Mouse (Mus musculus) CH12.LX (cell line): ENCODE results near the gene Gm21188. TPM values are rescaled to one million over a fixed set of nuclear protein-coding genes. Genes with fewer than 3 reads are reported as not detected.
"Not testable (repeated sequence)": the region's sequence is repeated elsewhere in the genome, so short reads cannot be mapped to it uniquely, and the experiment has no call there.

ENCODE experiments used
- DNase-seq: peaks from one replicate; pipeline ENCODE4 v3.0.0-alpha.2; 2013; ENCODE audit errors: extremely low read depth
- H3K27ac ChIP-seq: 2 replicates; pipeline ENCODE4 v1.5.1; 2012; ENCODE audit warnings: low read depth, mild to moderate bottlenecking, control low read depth, moderate library complexity; ENCODE audit not compliant: insufficient read depth
- H3K27me3 ChIP-seq: replicated peaks from 2 replicates; pipeline ENCODE3; 2012; ENCODE audit warnings: inconsistent platforms
- H3K36me3 ChIP-seq, 2 experiments: replicated peaks in 1 of 2; 2 replicates each; pipeline versions ENCODE3 to v1.6.1; 2012; ENCODE audit warnings: inconsistent platforms in 1 of 2, low read length in 1 of 2, mild to moderate bottlenecking in 1 of 2, mixed read lengths in 1 of 2, moderate library complexity in 1 of 2; ENCODE audit not compliant: control insufficient read depth in 1 of 2, insufficient read depth in 1 of 2
- H3K4me1 ChIP-seq, 2 experiments: 2 replicates each; pipeline ENCODE4 v1.6.1; 2012; ENCODE audit warnings: inconsistent platforms in 1 of 2, moderate library complexity in 1 of 2; ENCODE audit not compliant: insufficient read depth in 2 of 2, control insufficient read depth in 1 of 2
- H3K4me2 ChIP-seq: 2 replicates; pipeline ENCODE4 v1.6.1; 2012; ENCODE audit warnings: low read depth, mild to moderate bottlenecking, control low read depth; ENCODE audit not compliant: poor library complexity, insufficient read depth, severe bottlenecking
- H3K4me3 ChIP-seq, 3 experiments: fragments of 150-350 bp in 1 of 3; sonication (generic) in 1 of 3; replicated peaks in 1 of 3; 2 replicates each; pipeline versions ENCODE3 to v1.5.1; 2011 to 2012; ENCODE audit warnings: low read depth in 2 of 3, low read length in 2 of 3, mild to moderate bottlenecking in 2 of 3, moderate library complexity in 2 of 3, control low read depth in 1 of 3, improper control_type of control experiment in 1 of 3, inconsistent platforms in 1 of 3, mixed read lengths in 1 of 3; ENCODE audit not compliant: poor library complexity in 1 of 3
- H3K79me2 ChIP-seq: replicated peaks from 2 replicates; pipeline ENCODE4 v1.6.1; 2012; ENCODE audit warnings: mild to moderate bottlenecking, moderate library complexity; ENCODE audit not compliant: control insufficient read depth, poor library complexity, insufficient read depth, severe bottlenecking; ENCODE audit errors: extremely low read depth
- H3K9ac ChIP-seq: 2 replicates; pipeline ENCODE4 v1.6.1; 2012; ENCODE audit warnings: low read depth, mild to moderate bottlenecking, control low read depth, moderate library complexity; ENCODE audit not compliant: insufficient read depth
- H3K9me3 ChIP-seq: replicated peaks from 2 replicates; pipeline ENCODE3; 2012; ENCODE audit warnings: low read length, inconsistent platforms, mixed read lengths
- dilution Hi-C: fragments of 300-500 bp; cut with MboI; formaldehyde crosslinking; loops from 2 replicates; pipeline ENCODE4 v1.14.3; 2020; ENCODE audit warnings: low sequenced_read_pairs; ENCODE audit not compliant: extremely low pct_unique_long_range_greater_than_20kb, extremely low pct_ligation_motif_present
- in situ Hi-C: fragments of 300-500 bp; cut with MboI; formaldehyde crosslinking; loops from 3 replicates; pipeline ENCODE4 v1.14.3; 2019; ENCODE audit warnings: low sequenced_read_pairs, low pct_ligation_motif_present, low pct_unique_long_range_greater_than_20kb, mixed read lengths
- polyA plus RNA-seq: library from polyadenylated mRNA; unstranded; fragments of >175 nt; gene quantifications from 2 replicates; pipeline ENCODE4 v1.2.1, GENCODE M21; 2012; ENCODE audit warnings: low read depth; ENCODE audit not compliant: insufficient read length
- total RNA-seq, 2 experiments: library from RNA; depleted of rRNA; stranded (reverse); fragments of 300-350 nt in 1 of 2; fragments of >200 nt in 1 of 2; gene quantifications; 2 replicates each; pipeline ENCODE4 v1.2.3; 2012 to 2014

Gm21188 gene
- total and polyA plus RNA-seq, 3 experiments = 0.82 to 1.5 (median 1.2) TPM

DNA sequence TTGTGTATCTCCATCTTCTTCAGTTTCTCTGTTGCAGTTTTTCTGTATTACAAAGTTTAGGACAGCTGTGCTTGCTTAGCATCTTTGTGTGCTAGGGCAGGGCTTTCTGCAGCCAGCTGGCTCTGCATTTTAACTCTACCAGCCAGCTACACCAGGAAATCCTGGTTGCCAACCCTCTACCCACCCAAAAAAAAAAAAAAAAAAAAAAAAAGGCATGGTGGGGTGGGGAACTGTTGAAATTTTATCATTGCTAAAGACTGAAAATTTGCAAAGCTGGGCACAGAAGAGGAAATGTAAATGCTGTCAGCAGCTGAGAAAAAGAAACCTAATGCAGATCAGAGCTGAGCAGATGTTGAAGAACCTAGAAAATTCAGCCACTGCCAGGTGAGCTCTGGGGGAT, 41.9 kb downstream of the Gm21188 start:
- H3K27ac ChIP-seq, in situ Hi-C loops: not testable (repeated sequence)

GRCm38 (mm10) chr13:119999215-119999614, 52.8 kb downstream of the Gm21188 start:
- DNase-seq, H3K27ac ChIP-seq: not testable (repeated sequence)

More for the DNA sequence above, 41.9 kb downstream of the Gm21188 start:
- H3K4me2 ChIP-seq, H3K9me3 ChIP-seq, H3K79me2 ChIP-seq, H3K9ac ChIP-seq, DNase-seq, H3K4me1 ChIP-seq, H3K4me3 ChIP-seq, H3K27me3 ChIP-seq, dilution Hi-C loops, H3K36me3 ChIP-seq: not testable (repeated sequence)

DNA sequence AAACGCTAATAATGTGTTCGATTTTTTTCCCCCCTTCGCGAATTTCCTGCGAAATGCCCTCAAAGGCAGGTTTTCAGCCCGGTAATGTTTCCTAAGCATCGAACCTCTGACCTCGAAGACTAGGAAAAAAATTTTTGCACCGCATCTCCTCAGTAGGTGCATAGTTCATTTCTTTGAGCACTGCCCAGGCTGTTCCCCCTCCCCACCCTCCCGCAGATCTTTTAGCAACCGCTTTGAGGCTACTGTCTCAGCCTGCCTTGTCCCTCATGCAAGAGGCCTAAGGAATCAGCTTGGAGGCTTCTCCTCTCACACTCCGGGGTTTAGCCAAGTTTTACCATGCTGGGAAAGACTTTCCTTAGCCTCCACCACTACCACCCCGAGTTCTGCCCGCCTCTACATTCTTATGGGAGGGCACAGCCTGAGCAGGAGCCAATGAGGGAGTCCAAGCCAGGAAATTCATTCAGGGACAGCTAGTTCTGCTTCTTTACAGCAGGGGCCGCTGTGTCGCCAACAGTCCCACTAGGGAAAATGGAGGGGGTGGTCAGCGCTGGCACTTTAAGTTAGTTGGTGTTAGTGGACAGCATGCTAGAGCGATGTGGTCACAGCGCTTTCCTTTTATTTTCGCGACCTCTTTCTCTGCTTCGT, 53.4 kb downstream of the Gm21188 start:
- H3K36me3 ChIP-seq, H3K4me3 ChIP-seq, DNase-seq, H3K79me2 ChIP-seq, H3K4me1 ChIP-seq, H3K4me2 ChIP-seq, in situ Hi-C loops, H3K9ac ChIP-seq, H3K27me3 ChIP-seq, H3K27ac ChIP-seq, H3K9me3 ChIP-seq, dilution Hi-C loops: not testable (repeated sequence)

More at GRCm38 (mm10) chr13:119999215-119999614, 52.8 kb downstream of the Gm21188 start:
- H3K4me3 ChIP-seq, in situ Hi-C loops, H3K36me3 ChIP-seq, H3K27me3 ChIP-seq, H3K4me2 ChIP-seq, H3K9ac ChIP-seq, H3K79me2 ChIP-seq, H3K9me3 ChIP-seq, dilution Hi-C loops, H3K4me1 ChIP-seq: not testable (repeated sequence)

- in situ Hi-C loops, H3K36me3 ChIP-seq, H3K4me1 ChIP-seq, H3K4me3 ChIP-seq, DNase-seq, dilution Hi-C loops, H3K9ac ChIP-seq, H3K4me2 ChIP-seq, H3K9me3 ChIP-seq, H3K27ac ChIP-seq, H3K79me2 ChIP-seq, H3K27me3 ChIP-seq: not testable (repeated sequence)
Observed at GRCm38 (mm10) chr13:119991917-119992496, 60.0 kb downstream of the Gm21188 start.

- H3K9me3 ChIP-seq, H3K36me3 ChIP-seq, in situ Hi-C loops, H3K27me3 ChIP-seq, H3K4me1 ChIP-seq, DNase-seq, H3K4me3 ChIP-seq, dilution Hi-C loops, H3K79me2 ChIP-seq, H3K27ac ChIP-seq, H3K4me2 ChIP-seq, H3K9ac ChIP-seq: not testable (repeated sequence)
Observed at GRCm38 (mm10) chr13:119991264-119991663, 60.7 kb downstream of the Gm21188 start.
